Mouse (Mus musculus): ENCODE measurements around the gene Angptl6.
A peak's percentile ranks its signal among the peaks of the same experiment; 100 is the strongest.

The Angptl6 gene

DNA sequence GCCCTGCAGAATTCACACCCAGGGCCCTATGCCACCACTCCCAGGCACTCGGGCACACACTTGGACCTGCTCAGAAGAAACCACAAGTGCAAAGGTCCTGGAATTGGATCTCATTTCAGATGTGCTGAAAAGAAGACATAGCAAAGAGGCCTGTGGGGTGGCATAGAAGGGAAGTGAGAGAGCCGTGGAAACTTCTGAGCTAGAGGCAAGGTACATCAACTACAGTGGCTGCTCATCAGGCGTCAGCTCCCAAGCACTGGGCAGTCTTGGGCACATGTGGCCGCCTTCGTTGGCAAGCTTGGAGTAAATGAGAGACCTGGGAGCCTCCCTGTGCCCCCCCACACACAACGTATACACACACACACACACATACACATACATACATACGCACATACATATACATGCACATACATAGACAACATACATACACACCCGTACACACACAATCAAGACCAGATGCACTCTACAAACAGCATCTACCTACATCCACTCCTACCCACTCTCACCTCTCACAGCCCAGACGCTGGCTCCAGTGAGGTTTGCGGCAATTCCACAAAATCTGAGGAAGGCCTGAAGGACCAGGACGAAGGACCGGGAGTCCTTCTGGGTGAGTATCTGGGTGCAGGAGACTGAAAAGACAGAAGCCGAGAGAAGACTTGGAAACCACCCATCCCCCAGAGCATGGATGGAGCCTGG, at the start of gene Angptl6:
Gene Angptl6, minus strand, starts transcription at position 631 of the 696 bp plus-strand sequence.
- DNase-seq (ENCODE audit: low spot score in 2 of 2), result no peak

DNA sequence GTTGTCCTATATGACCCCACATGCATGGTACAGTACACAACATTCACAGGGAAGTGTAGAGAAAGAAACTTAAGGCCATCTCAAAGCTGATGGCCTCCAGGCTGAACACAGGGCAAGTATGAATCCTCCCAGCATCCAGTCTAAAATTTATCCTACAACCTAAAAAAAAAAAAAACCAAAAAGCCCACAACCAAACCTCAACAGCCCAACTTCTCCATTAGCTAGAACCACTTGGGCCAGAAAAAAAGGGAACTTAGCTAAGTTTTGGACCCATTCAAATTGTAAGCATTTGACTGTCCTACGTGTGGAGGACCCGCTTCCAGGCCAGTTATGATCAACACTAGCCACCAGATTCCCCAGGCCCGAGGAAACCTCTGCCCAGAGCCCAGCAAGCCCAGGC, 43.7 kb upstream of the Angptl6 start:
- DNase-seq (ENCODE audit: low spot score in 2 of 2), result no peak

- DNase-seq (ENCODE audit: low spot score in 2 of 2), result peak; percentile 36 to 49
These were observed 36.6 kb upstream of the Angptl6 start for GRCm38 (mm10) chr9:20916160-20916559.

GRCm38 (mm10) chr9:20909948-20910347, 30.4 kb upstream of the Angptl6 start:
- no peak for DNase-seq (ENCODE audit: low spot score in 2 of 2)

DNA sequence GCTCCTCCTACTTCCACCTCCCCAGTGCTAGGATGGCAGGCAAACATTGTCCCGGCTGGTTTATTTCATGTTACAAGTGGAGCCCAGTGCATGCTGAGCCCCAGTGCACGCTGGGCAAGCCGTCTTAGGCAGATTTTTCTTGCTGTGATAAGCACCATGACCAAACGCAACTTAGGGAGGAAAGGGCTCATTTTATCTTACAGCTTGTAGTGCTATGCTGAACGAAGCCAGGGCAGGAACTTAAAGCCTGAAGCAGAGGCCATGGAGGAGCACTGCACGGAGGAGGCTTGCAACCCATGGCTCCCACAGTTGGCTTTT, 22.6 kb upstream of the Angptl6 start:
- DNase-seq (ENCODE audit: low spot score in 2 of 2), result no peak

GRCm38 (mm10) chr9:20901466-20902173, 22.1 kb upstream of the Angptl6 start:
- peak; percentile 49 to 59 for DNase-seq (ENCODE audit: low spot score in 2 of 2)

DNA sequence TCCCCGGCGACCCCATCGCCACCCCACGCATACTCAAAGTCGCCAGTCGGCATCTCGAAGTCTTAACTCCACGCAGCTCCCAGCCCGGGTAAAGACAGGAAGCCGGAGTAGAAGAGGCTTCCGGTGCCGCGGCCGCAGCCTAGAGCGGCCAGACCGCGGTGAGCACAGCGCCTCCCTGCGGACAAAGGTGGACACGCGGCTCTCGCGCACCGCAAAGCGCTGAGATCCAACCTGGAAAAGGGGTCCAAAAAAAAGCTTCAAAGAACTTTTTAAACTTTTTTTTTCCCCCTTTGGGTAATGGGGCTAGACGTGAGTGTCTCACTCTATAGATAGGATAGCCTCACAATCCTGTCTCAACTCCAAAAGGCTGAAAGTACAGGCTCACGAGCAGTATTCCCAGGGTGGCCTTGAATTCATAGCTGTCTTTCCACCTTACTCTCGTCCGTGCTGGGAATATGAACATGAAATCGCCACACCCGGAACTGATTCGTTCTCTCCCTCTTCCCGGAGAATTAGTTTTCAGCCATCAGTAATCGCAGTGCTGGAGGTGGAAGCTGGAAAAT, 19.1 kb upstream of the Angptl6 start, which contains the start of gene Eif3g:
Gene Eif3g, minus strand, starts transcription at position 113 of the 563 bp plus-strand sequence.
- DNase-seq (ENCODE audit: low spot score in 2 of 2), result peak; percentile 80 to 86

GRCm38 (mm10) chr9:20897736-20898510, 18.4 kb upstream of the Angptl6 start:
- no peak for DNase-seq (ENCODE audit: low spot score in 2 of 2)

DNA sequence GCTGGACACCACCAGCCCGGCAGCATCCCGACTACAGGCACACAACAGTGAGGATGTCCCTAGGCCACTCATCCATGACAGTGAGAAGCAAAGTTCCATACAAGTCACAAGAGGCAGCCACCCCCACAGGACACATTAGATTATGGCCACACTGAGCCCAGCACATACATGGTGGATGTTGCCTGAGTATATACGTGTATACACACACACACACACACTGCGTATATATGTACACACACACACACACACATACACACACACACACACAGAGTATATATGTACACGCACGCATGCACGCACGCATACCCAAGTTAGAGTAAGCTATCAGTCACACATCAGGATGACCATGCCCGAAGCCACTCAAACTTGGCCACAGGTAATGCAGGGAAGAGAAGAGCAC, 15.9 kb upstream of the Angptl6 start:
- DNase-seq (ENCODE audit: low spot score in 2 of 2), result no peak

- no peak for DNase-seq (ENCODE audit: low spot score in 2 of 2)
These were observed 15.1 kb upstream of the Angptl6 start for GRCm38 (mm10) chr9:20894629-20895028.

DNA sequence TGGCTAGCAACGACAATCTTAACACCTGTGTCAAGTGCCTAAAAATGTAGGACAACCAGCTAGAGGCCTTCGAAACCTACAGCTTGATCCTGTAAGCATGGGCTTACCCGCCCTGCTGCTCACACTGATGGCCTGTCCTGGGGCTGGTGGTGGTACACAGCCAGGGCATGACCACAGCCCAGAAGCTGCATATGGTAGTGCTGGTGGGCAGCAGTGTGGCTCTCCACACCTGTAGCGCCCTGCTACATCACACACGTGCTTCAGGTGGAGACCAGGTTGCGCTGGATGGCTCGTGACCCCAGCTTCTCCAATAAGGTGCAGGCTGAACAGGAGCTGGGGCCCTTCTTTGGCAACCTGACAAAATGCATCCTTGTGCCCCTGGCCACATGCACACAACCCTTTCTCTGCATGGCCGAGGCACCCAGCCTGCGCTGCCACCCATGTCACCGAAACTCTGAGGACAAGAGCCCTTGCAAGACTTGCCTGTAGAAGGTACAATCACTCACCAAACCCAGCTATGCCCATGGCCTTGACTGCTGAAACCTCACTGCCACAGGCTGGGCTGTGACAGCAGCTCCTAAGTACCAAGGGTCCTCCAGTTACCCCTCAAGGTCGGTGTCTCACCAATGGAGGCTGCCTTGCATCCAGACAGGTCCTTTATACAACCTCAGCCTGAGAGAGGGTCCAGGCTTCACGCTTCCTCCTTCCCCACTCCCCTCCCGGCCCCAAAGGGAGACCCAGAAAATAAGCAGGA, 14.2 kb upstream of the Angptl6 start:
- DNase-seq (ENCODE audit: low spot score in 2 of 2), result no peak

DNA sequence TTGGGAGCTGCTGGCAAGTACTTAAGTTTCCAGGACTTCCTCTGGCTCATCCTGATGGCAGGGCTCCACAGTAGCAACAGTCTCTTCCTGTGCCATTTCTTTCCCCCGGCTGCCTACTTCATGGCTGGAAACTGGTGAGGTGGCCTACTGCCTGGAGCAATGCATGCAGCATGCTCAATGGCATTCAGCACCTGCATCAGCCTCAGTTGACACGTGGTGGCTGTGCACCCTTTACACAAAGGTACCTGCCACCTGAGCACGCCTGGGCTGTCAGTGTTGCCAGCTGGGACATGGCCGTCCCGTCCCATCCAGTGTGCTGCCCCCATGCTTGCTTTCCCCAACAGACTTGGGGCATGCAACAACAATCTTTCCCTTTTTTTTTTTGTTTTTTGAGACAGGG, 13.5 kb upstream of the Angptl6 start:
- no peak for DNase-seq (ENCODE audit: low spot score in 2 of 2)

- no peak for DNase-seq (ENCODE audit: low spot score in 2 of 2)
These were observed 12.7 kb upstream of the Angptl6 start for GRCm38 (mm10) chr9:20892104-20892653.

GRCm38 (mm10) chr9:20891339-20892103, 12.0 kb upstream of the Angptl6 start:
- no peak for DNase-seq (ENCODE audit: low spot score in 2 of 2)

GRCm38 (mm10) chr9:20890411-20890810, 10.9 kb upstream of the Angptl6 start:
- no peak for DNase-seq (ENCODE audit: low spot score in 2 of 2)

GRCm38 (mm10) chr9:20889185-20890141, 9.9 kb upstream of the Angptl6 start:
- DNase-seq (ENCODE audit: low spot score in 2 of 2), result peak in 1 of 2 experiments; percentile 32

- no peak for DNase-seq (ENCODE audit: low spot score in 2 of 2)
These were observed 8.8 kb upstream of the Angptl6 start for GRCm38 (mm10) chr9:20888386-20888765.

GRCm38 (mm10) chr9:20887704-20888385, 8.3 kb upstream of the Angptl6 start, which contains the start of gene Ppan:
Gene Ppan (plus strand): TSS chr9:20888175.
- peak; percentile 91 to 93 for DNase-seq (ENCODE audit: low spot score in 2 of 2)

DNA sequence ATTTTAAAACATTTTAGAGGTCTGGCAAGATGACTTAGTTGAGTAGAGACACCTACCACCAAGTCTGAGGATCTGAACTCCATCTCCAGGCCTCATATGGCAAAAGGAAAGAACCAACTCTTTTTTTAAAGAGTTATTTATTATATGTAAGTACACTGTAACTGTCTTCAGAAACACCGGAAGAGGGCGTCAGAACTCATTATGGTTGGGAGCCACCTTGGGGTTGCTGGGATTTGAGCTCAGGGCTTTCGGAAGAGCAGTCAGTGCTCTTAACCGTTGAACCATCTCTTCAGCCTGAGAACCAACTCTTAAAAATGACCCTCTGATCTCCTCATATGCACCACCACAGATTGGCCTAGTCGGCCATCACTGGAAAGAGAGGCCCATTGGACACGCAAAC, 7.7 kb upstream of the Angptl6 start:
- DNase-seq (ENCODE audit: low spot score in 2 of 2), result no peak

Measured in natural killer cell, adult 2 months (primary cell).